Mouse (Mus musculus) 3134 (cell line): ENCODE measurements around the gene Gm10718.
A peak's percentile ranks its signal among the peaks of the same experiment; 100 is the strongest.
"Not testable (repeated sequence)": the region's sequence is repeated elsewhere in the genome, so short reads cannot be mapped to it uniquely, and the experiment has no call there.

Source experiments
- DNase-seq: peaks from one replicate; pipeline ENCODE4 v3.0.0-alpha.2; 2011; ENCODE audit warnings: low spot score; ENCODE audit not compliant: insufficient read length; ENCODE audit errors: extremely low read depth

The Gm10718 gene

GRCm38 (mm10) chr9:3024912-3025467 lies 1.6 kb downstream of the Gm10718 start, which contains the start of gene Gm10717:
Gm10717 (plus strand) TSS chr9:3025417.
- not testable (repeated sequence) for DNase-seq

GRCm38 (mm10) chr9:3025653-3026052 lies 2.3 kb downstream of the Gm10718 start:
- not testable (repeated sequence) for DNase-seq

- DNase-seq: not testable (repeated sequence)
Observed at GRCm38 (mm10) chr9:3026136-3026535, 2.8 kb downstream of the Gm10718 start.

DNA sequence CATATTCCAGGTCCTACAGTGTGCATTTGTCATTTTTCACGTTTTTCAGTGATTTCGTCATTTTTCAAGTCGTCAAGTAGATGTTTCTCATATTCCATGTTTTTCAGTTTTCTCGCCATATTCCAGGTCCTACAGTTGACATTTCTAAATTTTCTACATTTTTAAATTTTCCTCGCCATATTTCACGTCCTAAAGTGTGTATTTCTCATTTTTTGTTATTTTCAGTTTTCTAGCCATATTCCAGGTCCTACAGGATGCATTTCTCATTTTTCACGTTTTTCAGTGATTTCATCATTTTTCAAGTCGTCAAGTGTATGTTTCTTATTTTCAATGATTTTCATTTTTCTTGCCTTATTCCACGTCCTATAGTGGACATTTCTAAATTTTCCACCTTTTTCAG lies 3.4 kb downstream of the Gm10718 start:
- not testable (repeated sequence) for DNase-seq

GRCm38 (mm10) chr9:3027200-3027599 lies 3.9 kb downstream of the Gm10718 start:
- peak; percentile 55 for DNase-seq

DNA sequence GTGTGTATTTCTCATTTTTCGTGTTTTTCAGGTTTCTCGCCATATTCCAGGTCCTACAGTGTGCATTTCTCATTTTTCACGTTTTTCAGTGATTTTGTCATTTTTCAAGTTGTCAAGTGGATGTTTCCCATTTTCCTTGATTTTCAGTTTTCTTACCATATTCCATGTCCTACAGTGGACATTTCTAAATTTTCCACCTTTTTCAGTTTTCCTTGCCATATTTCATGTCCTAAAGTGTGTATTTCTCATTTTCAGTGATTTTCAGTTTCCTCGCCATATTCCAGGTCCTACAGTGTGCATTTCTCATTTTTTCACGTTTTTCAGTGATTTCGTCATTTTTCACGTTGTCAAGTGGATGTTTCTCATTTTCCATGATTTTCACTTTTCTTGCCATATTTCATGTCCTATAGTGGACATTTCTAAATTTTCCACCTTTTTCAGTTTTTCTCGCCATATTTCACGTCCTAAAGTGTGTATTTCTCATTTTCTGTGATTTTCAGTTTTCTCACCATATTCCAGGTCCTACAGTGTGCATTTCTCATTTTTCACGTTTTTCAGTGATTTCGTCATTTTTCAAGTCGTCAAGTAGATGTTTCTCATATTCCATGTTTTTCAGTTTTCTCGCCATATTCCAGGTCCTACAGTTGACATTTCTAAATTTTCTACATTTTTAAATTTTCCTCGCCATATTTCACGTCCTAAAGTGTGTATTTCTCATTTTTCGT lies 6.1 kb downstream of the Gm10718 start:
- DNase-seq: not testable (repeated sequence)

- DNase-seq: peak; percentile 74
Observed at GRCm38 (mm10) chr9:3030677-3031318, 7.5 kb downstream of the Gm10718 start.

DNA sequence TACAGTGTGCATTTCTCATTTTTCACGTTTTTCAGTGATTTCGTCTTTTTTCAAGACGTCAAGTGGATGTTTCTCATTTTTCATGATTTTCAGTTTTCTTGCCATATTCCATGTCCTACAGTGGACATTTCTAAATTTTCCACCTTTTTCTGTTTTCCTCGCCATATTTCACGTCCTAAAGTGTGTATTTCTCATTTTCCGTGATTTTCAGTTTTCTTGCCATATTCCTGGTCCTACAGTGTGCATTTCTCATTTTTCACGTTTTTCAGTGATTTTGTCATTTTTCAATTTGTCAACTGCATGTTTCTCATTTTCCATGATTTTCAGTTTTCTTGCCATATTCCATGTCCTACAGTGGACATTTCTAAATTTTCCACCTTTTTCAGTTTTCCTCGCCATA lies 11.0 kb downstream of the Gm10718 start, which contains the start of gene Gm17535:
Gm17535 (plus strand) TSS at position 301 of the 400 bp plus-strand sequence.
- DNase-seq: not testable (repeated sequence)

DNA sequence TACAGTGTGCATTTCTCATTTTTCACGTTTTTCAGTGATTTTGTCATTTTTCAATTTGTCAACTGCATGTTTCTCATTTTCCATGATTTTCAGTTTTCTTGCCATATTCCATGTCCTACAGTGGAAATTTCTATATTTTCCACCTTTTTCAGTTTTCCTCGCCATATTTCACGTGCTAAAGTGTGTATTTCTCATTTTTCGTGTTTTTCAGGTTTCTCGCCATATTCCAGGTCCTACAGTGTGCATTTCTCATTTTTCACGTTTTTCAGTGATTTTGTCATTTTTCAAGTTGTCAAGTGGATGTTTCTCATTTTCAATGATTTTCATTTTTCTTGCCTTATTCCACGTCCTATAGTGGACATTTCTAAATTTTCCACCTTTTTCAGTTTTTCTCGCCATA lies 13.2 kb downstream of the Gm10718 start, which contains the start of gene Gm10715:
Gm10715 (plus strand) TSS at position 301 of the 400 bp plus-strand sequence.
- DNase-seq: not testable (repeated sequence)

- DNase-seq: peak; percentile 20
Observed at GRCm38 (mm10) chr9:3038161-3038560, 14.8 kb downstream of the Gm10718 start.
